ENCODE assay signal across 8 mouse cellular contexts in genomic region chr6:91115863-91116243, GRCm38 (mm10). TPM values are rescaled to one million over a fixed set of nuclear protein-coding genes. Genes with fewer than 3 reads are reported as not detected.
DNase-seq lines count a peak whose midpoint lies in the region; ATAC-seq lines count a peak whose summit lies in the region.

No protein-coding gene starts in this region.

- H3K4me2 ChIP-seq in heart, embryonic 12.5 days: peak overlapping the region; percentile 99
- peak overlapping the region; percentile 89 for H3K4me2 ChIP-seq in intestine, embryonic 14.5 days (ENCODE audit: low read length)

- no peaks in the 10 kb centered on the region for H3K36me3 ChIP-seq in heart, embryonic 12.5 days
- no peaks in the 10 kb centered on the region for H3K36me3 ChIP-seq in intestine, embryonic 14.5 days (ENCODE audit: control insufficient read depth, insufficient read depth, low read length)
- peaks cover 8% of the 10 kb centered on the region; the same call in 1 of the 2 replicates for H3K36me3 ChIP-seq in midbrain, embryonic 10.5 days

- intact Hi-C loops in heart, postnatal 14 days (cut with DNase I): no loop called here

- 39% methylated on average over 4 of the region's 4 CpGs for WGBS in heart, embryonic 12.5 days
- 19% methylated on average over 4 of the region's 4 CpGs for WGBS in intestine, embryonic 14.5 days
- WGBS in midbrain, embryonic 10.5 days: 16% methylated on average over 4 of the region's 4 CpGs

- peaks cover 10% of the 10 kb centered on the region for H3K27me3 ChIP-seq in heart, embryonic 12.5 days (replicated peaks)
- no peaks in the 10 kb centered on the region for H3K27me3 ChIP-seq in intestine, embryonic 14.5 days (replicated peaks; ENCODE audit: control insufficient read depth, insufficient read depth, low read length)
- H3K27me3 ChIP-seq in midbrain, embryonic 10.5 days (ENCODE audit: low read depth, poor library complexity, severe bottlenecking): peaks cover 28% of the 10 kb centered on the region

- no peak overlapping the region for H3K27ac ChIP-seq in heart, embryonic 12.5 days (ENCODE audit: poor library complexity, severe bottlenecking)
- 0 out of 2 replicates have a peak overlapping the region, but pooled peaks have one; percentile 54 for H3K27ac ChIP-seq in intestine, embryonic 14.5 days (ENCODE audit: low read depth)
- peak overlapping the region; percentile 90 for H3K27ac ChIP-seq in midbrain, embryonic 10.5 days (replicated peaks)

- peaks cover 17% of the 10 kb centered on the region for H3K4me1 ChIP-seq in heart, embryonic 12.5 days (replicated peaks)
- peaks cover 16% of the 10 kb centered on the region; the same call in 1 of the 2 replicates for H3K4me1 ChIP-seq in intestine, embryonic 14.5 days (replicated peaks; ENCODE audit: control insufficient read depth, insufficient read depth, low read length)
- peaks cover 38% of the 10 kb centered on the region for H3K4me1 ChIP-seq in midbrain, embryonic 10.5 days

- DNase-seq in heart, postnatal 14 days: no peak
- DNase-seq in c-Kit-positive CD71-positive TER-119-positive erythroid progenitor cells, embryonic 14.5 days (ENCODE audit: low spot score): peak; percentile 76
- no peak for DNase-seq in intestine, embryonic 14.5 days (ENCODE audit: low spot score)
- no peak for DNase-seq in midbrain, embryonic 10.5 days (ENCODE audit: low spot score)
- no peak for DNase-seq in right cerebral cortex, postnatal 25 days
- no peak for DNase-seq in kidney, postnatal 4 days
- no peak for DNase-seq in layer of hippocampus, adult 8-10 months (ENCODE audit: low spot score in 2 of 2)

- 0 out of 2 replicates have a peak, but pooled peaks cover 3% of the 10 kb centered on the region for H3K9me3 ChIP-seq in heart, embryonic 12.5 days (replicated peaks)
- H3K9me3 ChIP-seq in intestine, embryonic 14.5 days (ENCODE audit: control insufficient read depth, low read length): no peaks in the 10 kb centered on the region
- H3K9me3 ChIP-seq in midbrain, embryonic 10.5 days (replicated peaks): no peaks in the 10 kb centered on the region

- peak overlapping the region; percentile 76 for H3K4me3 ChIP-seq in heart, embryonic 12.5 days
- peak overlapping the region; percentile 49 for H3K4me3 ChIP-seq in intestine, embryonic 14.5 days (ENCODE audit: low read depth, low read length)
- peak overlapping the region; percentile 64 for H3K4me3 ChIP-seq in midbrain, embryonic 10.5 days

- peak overlapping the region; percentile 85 for H3K9ac ChIP-seq in heart, embryonic 12.5 days
- peak overlapping the region; percentile 50 for H3K9ac ChIP-seq in intestine, embryonic 14.5 days (ENCODE audit: low read length)

- peak; percentile 59; the same call in 1 of the 2 replicates for ATAC-seq in heart, embryonic 12.5 days (ENCODE audit: insufficient number of reproducible peaks, low FRiP score)
- ATAC-seq in intestine, embryonic 14.5 days (replicated peaks; ENCODE audit: low FRiP score, low TSS enrichment, low read depth): no peak

RNA-seq across cellular contexts. Expression of gene Nup210, which starts 0.8 kb away (rescaled TPM):
- polyA plus RNA-seq in heart, embryonic 12.5 days (2016; fragmentation: Nextera tagmentation; extraction: Ambion mirVana): 10.7 and 11.2 TPM in 2 replicates
- 1 to 10 TPM; 4.5 to 6.0 TPM for total RNA-seq in heart, postnatal 14 days (2021)
- 23.1 and 24.7 TPM in 2 replicates for polyA plus RNA-seq in intestine, embryonic 14.5 days (2014; fragmentation: Nextera tagmentation; extraction: Ambion mirVana)
- polyA plus RNA-seq in midbrain, embryonic 10.5 days (2016; fragmentation: Nextera tagmentation; extraction: Ambion mirVana): 26.2 and 29.7 TPM in 2 replicates
- total RNA-seq in layer of hippocampus, adult 8-10 months (2022): 10 to 100 TPM; 17.1 to 30.9 (median 20.7) TPM

RNA-seq across cellular contexts. Expression of gene Hdac11, which starts 40.6 kb away (rescaled TPM):
- 8.8 and 9.0 TPM in 2 replicates for polyA plus RNA-seq in heart, embryonic 12.5 days (2016; fragmentation: Nextera tagmentation; extraction: Ambion mirVana)
- 10 to 100 TPM; 11.5 to 11.8 TPM for total RNA-seq in heart, postnatal 14 days (2021)
- polyA plus RNA-seq in intestine, embryonic 14.5 days (2014; fragmentation: Nextera tagmentation; extraction: Ambion mirVana): 9.6 and 9.7 TPM in 2 replicates
- 9.4 and 12.0 TPM in 2 replicates for polyA plus RNA-seq in midbrain, embryonic 10.5 days (2016; fragmentation: Nextera tagmentation; extraction: Ambion mirVana)
- 100 to 1,000 TPM; 165 to 192 (median 179) TPM for total RNA-seq in layer of hippocampus, adult 8-10 months (2022)
